Mouse (Mus musculus) heart, postnatal 0 days (tissue): ENCODE data around the gene Pdlim5. TPM values are rescaled to one million over a fixed set of nuclear protein-coding genes. Genes with fewer than 3 reads are reported as not detected.

Experiments
- polyA plus RNA-seq: library from polyadenylated mRNA; unstranded; fragments of >200 nt; fragmentation: Nextera tagmentation; extraction: Ambion mirVana; gene quantifications from 2 replicates; pipeline ENCODE4 v1.2.1, GENCODE M21; 2015
- total RNA-seq: library from RNA; depleted of rRNA; stranded (reverse); fragments of >200 nt; gene quantifications from 2 replicates; pipeline ENCODE4 v1.2.3, GENCODE M21; 2014; ENCODE audit warnings: low replicate concordance; rRNA removed

Gene Pdlim5
- total and polyA plus RNA-seq, 2 experiments from 2014 or later: 367 to 512 TPM

Other genes starting within 250 kb of the Pdlim5 start
- gene Bmpr1b, start 226.3 kb downstream of the Pdlim5 start, total RNA-seq: 0.46 and 0.95 TPM in 2 replicates
- 0.11 and 0.21 TPM in 2 replicates for gene Bmpr1b, start 226.3 kb downstream of the Pdlim5 start, polyA plus RNA-seq
- gene Gbp5, start 98.3 kb upstream of the Pdlim5 start, total RNA-seq: 1.6 and 4.4 TPM in 2 replicates
- 0.33 and 0.44 TPM in 2 replicates for gene Gbp5, start 98.3 kb upstream of the Pdlim5 start, polyA plus RNA-seq
- 5.4 and 6.0 TPM in 2 replicates for gene Gbp7, start 134.6 kb upstream of the Pdlim5 start, total RNA-seq
- 5.3 and 5.4 TPM in 2 replicates for gene Gbp7, start 134.6 kb upstream of the Pdlim5 start, polyA plus RNA-seq
- 14.4 and 30.1 TPM in 2 replicates for gene Gbp3, start 164.3 kb upstream of the Pdlim5 start, total RNA-seq
- 5.3 and 6.0 TPM in 2 replicates for gene Gbp3, start 164.3 kb upstream of the Pdlim5 start, polyA plus RNA-seq
- gene Gbp2b, start 199.2 kb upstream of the Pdlim5 start, total RNA-seq: not detected in 2 replicates
- gene Gbp2b, start 199.2 kb upstream of the Pdlim5 start, polyA plus RNA-seq: not detected in 2 replicates
- gene Gbp2, start 224.9 kb upstream of the Pdlim5 start, total RNA-seq: 6.6 and 17.2 TPM in 2 replicates
- 3.0 and 3.6 TPM in 2 replicates for gene Gbp2, start 224.9 kb upstream of the Pdlim5 start, polyA plus RNA-seq